Mouse (Mus musculus) cortical plate, adult 2 months (tissue): ENCODE results near the gene 9130230L23Rik.

Source experiments
- CTCF ChIP-seq: fragments of 200-500 bp; IDR thresholded peaks from 2 replicates; pipeline ENCODE4 v1.5.1; 2011; ENCODE audit warnings: mild to moderate bottlenecking, control low read depth, low read length; ENCODE audit not compliant: insufficient read depth; ENCODE audit errors: extremely low read depth
- POLR2A ChIP-seq: fragments of 200-500 bp; IDR thresholded peaks from 2 replicates; pipeline ENCODE4 v1.6.1; 2011; ENCODE audit warnings: mild to moderate bottlenecking, low read length, control low read depth; ENCODE audit not compliant: insufficient read depth; ENCODE audit errors: extremely low read depth

DNA sequence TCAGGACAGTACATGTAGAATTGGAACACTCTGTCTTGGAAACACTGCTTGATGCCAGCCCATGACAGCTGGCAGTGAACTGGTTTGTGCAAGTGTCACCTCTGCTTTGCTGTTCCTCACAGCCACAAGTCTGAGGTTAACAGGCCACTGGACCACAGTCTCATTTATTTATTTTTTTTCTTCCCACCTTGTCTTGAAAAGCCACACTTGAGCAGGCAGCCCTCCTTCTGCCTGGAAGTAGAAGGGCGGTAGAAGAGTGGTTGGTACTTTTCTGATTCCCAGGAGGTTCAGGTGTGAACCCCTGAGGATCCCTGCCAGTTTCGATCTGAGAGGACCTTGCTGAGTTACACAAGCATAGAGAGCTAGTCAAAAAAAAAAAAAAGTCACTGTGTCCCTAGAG, 70.3 kb downstream of the 9130230L23Rik start:
- TF ChIP-seq CTCF (no peak), POLR2A (no peak)
